Mouse (Mus musculus) right cerebral cortex, adult 18-20 months (tissue): ENCODE measurements at regions not wholly inside any gene's neighbourhood (a gene's known extent, or its start where the extent isn't known, plus 50 kb on each side); places are given as distances from the start of the nearest gene placed in this dataset.

ENCODE experiments used
- DNase-seq: peaks from one replicate; pipeline ENCODE4 v3.0.0; 2022; ENCODE audit warnings: mixed read lengths

- DNase-seq, result peak; percentile 49
These were observed 2001.3 kb downstream of the Pcdh9 start for GRCm38 (mm10) chr14:91889141-91889631.

GRCm38 (mm10) chr14:91865935-91866664 is 2024.4 kb downstream of the Pcdh9 start:
- no peak for DNase-seq

- no peak for DNase-seq
These were observed 2038.2 kb downstream of the Pcdh9 start for GRCm38 (mm10) chr14:91852258-91852657.
